Mouse (Mus musculus) urinary bladder, adult 18-20 months (tissue): ENCODE data around the gene E130308A19Rik.
A peak's percentile ranks its signal among the peaks of the same experiment; 100 is the strongest.

ENCODE experiments used
- DNase-seq, 2 experiments: peaks; one replicate each; pipeline ENCODE4 v3.0.0; 2022; ENCODE audit warnings: low spot score in 2 of 2, mixed read lengths in 2 of 2

E130308A19Rik gene

GRCm38 (mm10) chr4:59625998-59626910, at the start of gene E130308A19Rik:
TSS of gene E130308A19Rik (plus strand) at chr4:59626211.
- DNase-seq = peak; percentile 52 to 65

GRCm38 (mm10) chr4:59580495-59581281, 45.3 kb upstream of the E130308A19Rik start:
- no peak for DNase-seq

- peak; percentile 97 to 98 for DNase-seq
Measured at GRCm38 (mm10) chr4:59581314-59582185, 44.5 kb upstream of the E130308A19Rik start, which contains the start of gene Hsdl2. TSS of gene Hsdl2 (plus strand) at chr4:59581563.

GRCm38 (mm10) chr4:59582186-59582585, 43.8 kb upstream of the E130308A19Rik start:
- DNase-seq = no peak

GRCm38 (mm10) chr4:59585097-59585496, 40.9 kb upstream of the E130308A19Rik start:
- DNase-seq = peak; percentile 37 to 44

GRCm38 (mm10) chr4:59587215-59587871, 38.7 kb upstream of the E130308A19Rik start:
- no peak for DNase-seq

GRCm38 (mm10) chr4:59587872-59588226, 38.2 kb upstream of the E130308A19Rik start:
- DNase-seq = no peak

GRCm38 (mm10) chr4:59594614-59595013, 31.4 kb upstream of the E130308A19Rik start:
- no peak for DNase-seq

GRCm38 (mm10) chr4:59596556-59596955, 29.5 kb upstream of the E130308A19Rik start:
- DNase-seq = no peak

GRCm38 (mm10) chr4:59602704-59603103, 23.3 kb upstream of the E130308A19Rik start:
- no peak for DNase-seq

- DNase-seq = no peak
Measured at GRCm38 (mm10) chr4:59604892-59605291, 21.1 kb upstream of the E130308A19Rik start.

GRCm38 (mm10) chr4:59605501-59605900, 20.5 kb upstream of the E130308A19Rik start:
- no peak for DNase-seq

GRCm38 (mm10) chr4:59610411-59610810, 15.6 kb upstream of the E130308A19Rik start:
- no peak for DNase-seq

- DNase-seq = no peak
Measured at GRCm38 (mm10) chr4:59614986-59615385, 11.0 kb upstream of the E130308A19Rik start.

GRCm38 (mm10) chr4:59619611-59620245, 6.3 kb upstream of the E130308A19Rik start:
- DNase-seq = no peak

GRCm38 (mm10) chr4:59625676-59625997, 374 bp upstream of the E130308A19Rik start:
- DNase-seq = no peak

GRCm38 (mm10) chr4:59628255-59628654, 2.2 kb downstream of the E130308A19Rik start:
- DNase-seq = no peak

- DNase-seq = no peak
Measured at GRCm38 (mm10) chr4:59629076-59629874, 3.3 kb downstream of the E130308A19Rik start.

- DNase-seq = no peak
Measured at GRCm38 (mm10) chr4:59630122-59630521, 4.1 kb downstream of the E130308A19Rik start.

- no peak for DNase-seq
Measured at GRCm38 (mm10) chr4:59634532-59634931, 8.5 kb downstream of the E130308A19Rik start.
